Mouse (Mus musculus): Measurements from ENCODE around the gene Ebpl. TPM values are rescaled to one million over a fixed set of nuclear protein-coding genes. Genes with fewer than 3 reads are reported as not detected.
A peak's percentile ranks its signal among the peaks of the same experiment; 100 is the strongest.

Gene Ebpl
- 0.53 to 4.3 TPM (median 2.5 TPM) in 3 replicates for total RNA-seq (2017)

GRCm38 (mm10) chr14:61360131-61360980, at the start of gene Ebpl:
Ebpl (minus strand) TSS chr14:61360439.
- peak; percentile 91 for ATAC-seq (replicated peaks; ENCODE audit: insufficient number of reproducible peaks, low FRiP score, low TSS enrichment, poor library complexity, severe bottlenecking)

DNA sequence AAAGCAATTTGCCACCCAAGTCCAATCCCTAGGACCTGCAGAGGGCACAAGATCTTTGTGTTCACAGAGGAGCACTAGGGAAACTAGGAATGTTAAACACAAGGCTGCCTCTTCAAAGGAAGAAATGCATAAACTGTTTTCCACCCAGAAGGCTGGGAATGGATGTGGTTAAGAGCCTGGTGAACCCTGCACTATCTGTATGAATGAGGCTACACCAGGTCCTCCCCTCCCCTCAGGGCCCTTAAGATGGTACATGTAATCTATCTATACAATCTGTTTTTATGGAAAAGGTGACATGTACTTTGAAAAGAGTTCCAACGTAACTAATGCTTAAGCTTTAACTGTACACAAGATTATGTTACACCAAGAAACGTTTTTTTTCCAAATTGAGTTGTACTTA, 49.8 kb upstream of the Ebpl start:
- no peak for ATAC-seq (replicated peaks; ENCODE audit: insufficient number of reproducible peaks, low FRiP score, low TSS enrichment, poor library complexity, severe bottlenecking)

DNA sequence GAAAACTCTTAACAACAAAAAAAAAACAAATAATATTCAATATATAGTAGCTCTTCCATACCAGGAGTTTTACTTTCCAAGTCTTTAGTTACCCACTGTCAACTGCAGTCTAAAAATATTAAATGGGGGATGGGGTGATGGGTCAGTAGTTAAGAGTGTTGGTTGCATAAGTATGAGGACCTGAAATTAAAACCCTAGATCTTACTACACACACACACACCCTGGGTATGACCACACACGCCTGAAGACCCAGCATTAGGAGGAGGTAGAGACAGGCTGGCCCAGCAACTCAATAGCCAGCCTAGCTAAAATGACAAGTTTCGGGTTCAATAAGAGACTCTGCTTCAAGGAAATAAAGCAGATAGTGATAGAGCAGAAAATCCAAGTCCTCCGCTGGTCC, 46.8 kb upstream of the Ebpl start:
- ATAC-seq (replicated peaks; ENCODE audit: insufficient number of reproducible peaks, low FRiP score, low TSS enrichment, poor library complexity, severe bottlenecking) = no peak

DNA sequence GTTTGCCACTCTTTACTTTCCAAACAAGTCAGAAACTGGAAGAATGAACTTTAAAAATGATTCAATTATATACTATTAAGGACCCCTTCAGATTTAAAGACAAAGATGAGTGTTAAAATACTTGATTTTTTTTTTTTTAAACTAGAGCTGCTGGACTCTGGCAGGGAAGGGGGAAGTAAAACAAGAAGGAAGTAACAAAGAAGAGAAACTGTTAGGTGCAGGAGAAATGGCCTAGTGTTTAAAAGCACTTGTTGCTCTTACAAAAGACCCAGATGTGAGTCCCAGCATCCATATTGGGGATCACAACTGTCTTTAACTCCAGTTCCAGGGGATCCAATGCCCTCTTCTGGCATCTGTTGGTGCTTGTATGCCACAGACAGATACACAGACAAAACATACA, 45.5 kb upstream of the Ebpl start:
- no peak for ATAC-seq (replicated peaks; ENCODE audit: insufficient number of reproducible peaks, low FRiP score, low TSS enrichment, poor library complexity, severe bottlenecking)

GRCm38 (mm10) chr14:61404941-61405340, 44.7 kb upstream of the Ebpl start:
- ATAC-seq (replicated peaks; ENCODE audit: insufficient number of reproducible peaks, low FRiP score, low TSS enrichment, poor library complexity, severe bottlenecking) = no peak

DNA sequence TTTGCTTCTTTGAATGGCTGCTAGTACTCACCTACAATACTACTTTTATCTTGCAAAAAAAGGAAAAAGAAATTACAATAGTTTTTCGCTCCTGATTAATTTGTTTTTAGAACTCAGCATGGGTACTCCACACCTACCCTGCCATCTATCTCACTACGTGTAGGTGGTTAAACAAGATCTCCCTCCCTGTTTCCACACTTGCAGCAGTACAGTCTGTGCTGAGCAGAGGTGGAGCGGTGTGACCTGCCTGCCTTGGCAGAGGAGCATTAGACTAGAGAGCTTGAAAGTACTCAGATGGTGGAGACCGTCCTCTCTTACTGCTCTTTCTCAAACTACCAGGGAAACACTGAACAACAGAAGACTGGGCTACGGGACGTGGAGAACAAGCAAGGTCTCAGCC, 34.5 kb upstream of the Ebpl start:
- ATAC-seq (replicated peaks; ENCODE audit: insufficient number of reproducible peaks, low FRiP score, low TSS enrichment, poor library complexity, severe bottlenecking) = no peak

- no peak for ATAC-seq (replicated peaks; ENCODE audit: insufficient number of reproducible peaks, low FRiP score, low TSS enrichment, poor library complexity, severe bottlenecking)
These were observed 30.3 kb upstream of the Ebpl start for GRCm38 (mm10) chr14:61390586-61390985.

- ATAC-seq (replicated peaks; ENCODE audit: insufficient number of reproducible peaks, low FRiP score, low TSS enrichment, poor library complexity, severe bottlenecking) = no peak
These were observed 7.1 kb upstream of the Ebpl start for GRCm38 (mm10) chr14:61367290-61367689.

- ATAC-seq (replicated peaks; ENCODE audit: insufficient number of reproducible peaks, low FRiP score, low TSS enrichment, poor library complexity, severe bottlenecking) = no peak
These were observed 4.4 kb upstream of the Ebpl start for GRCm38 (mm10) chr14:61364656-61365055.

- no peak for ATAC-seq (replicated peaks; ENCODE audit: insufficient number of reproducible peaks, low FRiP score, low TSS enrichment, poor library complexity, severe bottlenecking)
These were observed 3.5 kb upstream of the Ebpl start for GRCm38 (mm10) chr14:61363734-61364133.

- no peak for ATAC-seq (replicated peaks; ENCODE audit: insufficient number of reproducible peaks, low FRiP score, low TSS enrichment, poor library complexity, severe bottlenecking)
These were observed 2.0 kb upstream of the Ebpl start for GRCm38 (mm10) chr14:61362268-61362667.

DNA sequence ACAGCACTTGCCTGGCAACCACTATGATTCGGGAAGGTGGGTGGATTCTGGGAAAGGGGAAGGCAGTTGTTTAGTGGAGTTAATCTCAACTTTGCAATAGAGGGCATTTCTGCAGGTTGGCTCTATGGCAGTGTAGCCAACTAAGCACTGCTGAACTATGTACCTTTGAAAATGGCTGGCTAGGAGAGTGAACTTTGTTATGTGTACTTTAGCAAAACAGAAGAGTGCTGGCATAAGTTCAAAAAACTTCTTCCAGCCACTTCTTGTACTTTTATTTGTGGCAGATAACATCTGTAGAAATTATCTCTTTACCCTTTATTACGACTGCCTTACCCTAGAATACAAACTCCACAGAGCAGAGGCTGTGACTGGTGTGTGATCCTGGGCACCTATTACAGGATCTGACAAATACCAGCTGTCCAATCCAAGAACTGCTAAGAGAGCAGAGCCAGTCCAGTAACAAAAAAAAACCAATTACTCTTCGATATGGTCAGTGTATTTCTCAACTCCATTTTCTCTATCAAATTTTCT, 807 bp upstream of the Ebpl start:
- no peak for ATAC-seq (replicated peaks; ENCODE audit: insufficient number of reproducible peaks, low FRiP score, low TSS enrichment, poor library complexity, severe bottlenecking)

DNA sequence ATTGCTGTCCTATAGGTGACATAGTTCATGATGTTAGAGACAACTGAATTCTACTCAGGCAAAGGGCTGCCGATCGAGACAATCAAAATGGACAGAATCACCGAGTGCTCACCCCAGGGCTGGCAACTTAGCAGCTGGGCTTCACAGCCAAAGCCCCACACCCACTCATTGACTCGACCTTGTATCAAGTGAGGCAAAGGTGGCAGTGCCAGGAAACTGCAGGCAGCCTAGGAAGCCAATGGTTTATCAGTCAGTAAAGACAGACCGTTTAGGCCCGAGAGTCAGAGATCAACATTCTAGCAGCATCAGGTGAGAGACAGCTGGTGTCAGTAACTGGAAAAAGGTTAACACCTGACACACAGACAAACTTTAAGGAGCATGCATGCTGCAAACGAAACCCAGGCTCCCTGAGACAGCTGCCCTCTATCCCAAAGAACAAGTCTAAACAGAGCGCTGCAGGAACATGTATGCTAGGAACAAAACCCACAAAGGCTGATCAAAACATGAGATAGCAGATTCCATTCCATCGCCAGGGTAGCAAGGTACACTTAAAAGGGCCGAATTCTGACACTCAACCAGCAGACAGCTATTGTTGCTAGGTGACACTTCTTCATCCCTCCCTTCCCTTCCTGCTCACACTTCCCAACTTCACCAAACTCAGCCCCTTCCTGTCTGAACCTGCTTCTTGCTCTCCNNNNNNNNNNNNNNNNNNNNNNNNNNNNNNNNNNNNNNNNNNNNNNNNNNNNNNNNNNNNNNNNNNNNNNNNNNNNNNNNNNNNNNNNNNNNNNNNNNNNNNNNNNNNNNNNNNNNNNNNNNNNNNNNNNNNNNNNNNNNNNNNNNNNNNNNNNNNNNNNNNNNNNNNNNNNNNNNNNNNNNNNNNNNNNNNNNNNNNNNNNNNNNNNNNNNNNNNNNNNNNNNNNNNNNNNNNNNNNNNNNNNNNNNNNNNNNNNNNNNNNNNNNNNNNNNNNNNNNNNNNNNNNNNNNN, 5.7 kb downstream of the Ebpl start:
- no peak for ATAC-seq (replicated peaks; ENCODE audit: insufficient number of reproducible peaks, low FRiP score, low TSS enrichment, poor library complexity, severe bottlenecking)

- no peak for ATAC-seq (replicated peaks; ENCODE audit: insufficient number of reproducible peaks, low FRiP score, low TSS enrichment, poor library complexity, severe bottlenecking)
These were observed 9.4 kb downstream of the Ebpl start for GRCm38 (mm10) chr14:61350808-61351207.

GRCm38 (mm10) chr14:61349876-61350275, 10.4 kb downstream of the Ebpl start:
- no peak for ATAC-seq (replicated peaks; ENCODE audit: insufficient number of reproducible peaks, low FRiP score, low TSS enrichment, poor library complexity, severe bottlenecking)

GRCm38 (mm10) chr14:61346827-61347698, 13.2 kb downstream of the Ebpl start:
- no peak for ATAC-seq (replicated peaks; ENCODE audit: insufficient number of reproducible peaks, low FRiP score, low TSS enrichment, poor library complexity, severe bottlenecking)

DNA sequence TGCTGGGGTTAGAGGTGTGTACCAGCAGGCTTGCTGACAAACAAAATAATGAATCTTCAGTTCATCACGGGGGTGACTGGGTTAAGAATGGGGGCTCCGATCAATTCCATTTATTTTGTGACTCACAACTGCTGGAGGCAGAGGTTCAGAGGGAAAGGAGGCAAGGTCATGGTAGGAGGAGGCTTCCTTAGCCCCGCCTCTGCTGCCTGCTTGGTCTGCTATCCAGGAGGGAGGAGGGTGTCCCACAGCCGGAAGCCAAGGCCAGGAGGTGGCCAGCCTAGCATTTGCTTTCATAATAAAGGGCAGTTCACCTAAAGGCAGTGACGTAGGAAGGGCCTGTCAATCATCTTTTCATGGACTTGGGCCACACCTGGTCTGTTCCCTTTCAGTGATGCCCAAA, 15.6 kb downstream of the Ebpl start:
- ATAC-seq (replicated peaks; ENCODE audit: insufficient number of reproducible peaks, low FRiP score, low TSS enrichment, poor library complexity, severe bottlenecking) = no peak

DNA sequence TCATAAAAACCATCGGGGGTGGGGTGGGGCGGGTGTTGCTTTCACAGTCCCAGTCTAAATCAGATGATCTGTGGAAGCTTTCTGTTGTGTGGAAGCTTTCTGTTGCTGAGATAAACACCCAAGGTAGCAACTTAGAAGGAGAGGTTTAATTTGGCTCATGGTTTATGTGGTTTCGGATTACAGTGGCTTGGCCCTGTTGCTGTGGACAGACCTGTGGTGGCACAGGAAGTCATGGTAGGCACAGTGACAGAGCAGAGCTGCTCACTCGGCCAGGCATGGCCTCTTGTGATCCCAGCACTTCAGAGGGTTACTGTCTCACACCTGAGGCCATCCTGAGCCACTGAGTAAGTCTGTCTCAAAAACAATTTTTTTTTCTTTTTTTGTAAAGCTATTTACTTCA, 20.9 kb downstream of the Ebpl start:
- no peak for ATAC-seq (replicated peaks; ENCODE audit: insufficient number of reproducible peaks, low FRiP score, low TSS enrichment, poor library complexity, severe bottlenecking)
